Mouse (Mus musculus): ENCODE results near the gene Ankar. TPM values are rescaled to one million over a fixed set of nuclear protein-coding genes. Genes with fewer than 3 reads are reported as not detected.

Gene Ankar
- not detected in 2 replicates for polyA plus RNA-seq (2012)

DNA sequence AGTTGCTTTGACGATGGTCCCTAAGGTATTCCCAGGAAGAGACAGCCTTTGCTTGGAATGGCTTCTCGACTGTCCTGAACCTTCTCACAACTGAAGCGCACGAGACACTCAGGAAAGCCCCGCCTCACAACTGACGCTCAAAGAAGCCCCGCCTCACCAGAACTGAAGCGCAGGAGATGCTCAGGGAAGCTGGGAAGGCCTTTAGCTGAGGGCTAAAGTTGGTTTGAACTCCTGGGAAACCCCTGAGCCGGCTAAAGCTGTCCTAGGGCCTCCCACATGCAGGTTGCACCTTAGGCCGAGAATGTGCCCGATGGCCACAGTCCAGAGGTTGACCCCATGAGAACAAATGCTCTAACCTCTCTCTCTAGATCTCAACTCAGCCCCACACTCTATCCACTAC is at the start of gene Ankar:
Gene Ankar, minus strand, starts transcription at position 101 of the 400 bp plus-strand sequence.

DNA sequence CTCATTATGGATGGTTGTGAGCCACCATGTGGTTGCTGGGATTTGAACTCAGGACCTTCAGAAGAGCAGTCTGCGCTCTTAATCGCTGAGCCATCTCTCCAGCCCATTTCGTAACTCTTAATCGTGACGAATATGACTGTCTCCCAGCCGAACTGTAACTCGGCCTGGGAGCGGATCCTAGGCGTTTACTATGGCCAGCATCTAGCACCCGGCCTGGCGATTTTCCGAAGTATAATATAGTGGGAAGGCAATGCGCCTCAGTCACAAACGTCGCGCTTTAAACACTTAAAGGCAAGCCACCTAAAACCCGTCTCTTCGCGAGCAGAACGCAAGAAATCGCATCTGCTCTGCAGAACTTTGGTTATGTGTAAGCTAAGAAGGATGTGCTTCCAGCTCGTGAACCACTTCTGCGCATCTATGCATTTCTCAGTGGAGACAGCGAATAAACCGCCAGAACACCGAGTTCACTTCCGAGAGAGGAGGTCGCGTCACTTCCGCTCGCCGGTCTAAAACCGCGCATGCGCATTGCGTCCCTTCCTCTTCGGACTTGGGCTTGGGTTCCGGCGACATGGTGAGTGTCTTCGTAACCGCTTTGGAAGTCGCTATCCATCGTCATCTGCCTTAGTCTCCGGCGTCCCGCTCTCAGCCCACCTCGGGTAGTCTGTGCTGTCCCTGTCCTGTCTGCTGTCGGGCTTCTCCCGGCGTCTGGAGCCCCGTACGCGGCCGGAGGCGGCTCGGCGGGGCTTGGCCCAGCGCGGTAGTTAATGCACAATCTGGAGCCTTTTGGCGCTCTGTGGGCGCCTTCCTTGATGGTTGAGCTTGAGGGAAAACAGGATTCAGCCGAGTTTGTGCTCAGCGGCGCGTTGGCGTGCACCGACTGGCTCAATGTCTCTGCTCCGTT is 10.6 kb upstream of the Ankar start, which contains the start of gene Rpl37a:
Gene Rpl37a, plus strand, starts transcription at position 538 of the 901 bp plus-strand sequence.

Other genes starting within 250 kb of the Ankar start
- not detected in 2 replicates for gene March4, start 163.6 kb downstream of the Ankar start, polyA plus RNA-seq (2012)
- 9.6 and 11.6 TPM in 2 replicates for gene Smarcal1, start 117.3 kb downstream of the Ankar start, polyA plus RNA-seq (2012)
- gene Rpl37a, start 10.7 kb upstream of the Ankar start, polyA plus RNA-seq (2012): 150 and 219 TPM in 2 replicates
- 0.11 TPM in 1 of 2 replicates, not detected in the other for gene Igfbp2, start 123.9 kb upstream of the Ankar start, polyA plus RNA-seq (2012)
- 0.10 and 0.17 TPM in 2 replicates for gene Igfbp5, start 174.3 kb upstream of the Ankar start, polyA plus RNA-seq (2012)